Mouse (Mus musculus) embryonic fibroblast, embryonic 13.5 days (primary cell): ENCODE results near the gene Stra8.

ENCODE experiments used
- CTCF ChIP-seq: IDR thresholded peaks from 2 replicates; pipeline ENCODE4 v1.5.1; 2011; ENCODE audit warnings: mild to moderate bottlenecking, control low read depth, low read length, moderate library complexity, borderline replicate concordance; ENCODE audit not compliant: insufficient read depth
- POLR2A ChIP-seq: IDR thresholded peaks from 2 replicates; pipeline ENCODE4 v1.6.1; 2011; ENCODE audit warnings: low read depth, mild to moderate bottlenecking, control low read depth, low read length, moderate library complexity

DNA sequence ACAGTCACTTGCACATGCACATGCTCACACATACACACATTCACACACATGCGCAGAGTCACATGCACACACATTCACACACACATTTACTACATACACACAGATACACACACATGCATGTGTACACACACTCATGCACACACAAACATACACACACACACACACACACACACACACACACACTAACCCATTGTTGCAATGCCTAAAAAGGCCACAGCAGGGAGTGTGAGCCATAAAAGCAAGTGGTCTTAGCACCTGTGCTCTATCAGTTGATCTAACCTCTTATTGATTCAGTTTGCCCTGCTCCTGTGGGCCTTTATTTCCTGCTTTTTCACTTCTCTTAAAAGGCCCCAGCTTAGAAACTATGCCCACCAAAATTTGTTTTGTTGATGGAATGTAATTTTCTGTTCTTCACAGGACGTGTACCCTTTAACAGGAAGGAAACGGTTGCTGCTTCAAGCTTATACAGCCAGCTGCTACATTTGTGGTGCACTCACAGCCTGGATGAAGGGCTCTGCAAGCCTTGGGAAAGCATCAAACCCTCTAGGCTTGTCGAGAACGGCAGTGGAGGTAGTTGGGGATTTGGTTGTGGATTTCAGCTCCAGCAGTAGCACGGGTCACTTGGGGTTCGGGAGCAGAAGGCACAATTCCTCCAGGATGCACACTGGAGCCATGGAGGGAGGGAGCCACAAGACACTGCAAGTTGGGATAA, 32.1 kb downstream of the Stra8 start:
- TF ChIP-seq POLR2A (no peak), CTCF (no peak)
